ENCODE assay signal across 9 mouse cellular contexts in genomic region chr6:30300901-30301300, GRCm38 (mm10). TPM values are rescaled to one million over a fixed set of nuclear protein-coding genes. Genes with fewer than 3 reads are reported as not detected.
DNase-seq lines count a peak whose midpoint lies in the region; ATAC-seq lines count a peak whose summit lies in the region.
"Had no signal": no experiment of that assay in that cellular context is flagged by ENCODE, and none has a peak within 500 bp of the region (broad histone marks: within the 10 kb centered on the region; RNA-seq: fewer than 3 reads in every experiment).

No protein-coding gene starts in this region.

- peak; percentile 29 for DNase-seq in cerebellum, adult 9-11 months
- DNase-seq in cerebellum, adult 9-10 months, result no peak
- peak; percentile 81 for DNase-seq in 3T3-L1 (ENCODE audit: low read depth, low spot score)
- peak; percentile 25 for DNase-seq in embryonic facial prominence, embryonic 10.5 days (ENCODE audit: low spot score)
- DNase-seq in layer of hippocampus, adult 18-20 months (ENCODE audit: low spot score in 2 of 2), result no peak
- no peak for DNase-seq in spleen, postnatal 4 days (ENCODE audit: low spot score in 2 of 2)

- no peak for ATAC-seq in hindbrain, embryonic 15.5 days (ENCODE audit: low FRiP score, low read depth)
- ATAC-seq in lung, embryonic 16.5 days (ENCODE audit: low read depth), result no peak

- H3K4me2 ChIP-seq in hindbrain, embryonic 15.5 days, result peak overlapping the region; percentile 94
- peak overlapping the region; percentile 69 for H3K4me2 ChIP-seq in lung, embryonic 16.5 days (ENCODE audit: low read depth, low read length)

- peak overlapping the region; percentile 68 for H3K9ac ChIP-seq in hindbrain, embryonic 15.5 days
- peak overlapping the region; percentile 50 for H3K9ac ChIP-seq in lung, embryonic 16.5 days (ENCODE audit: low read length)

- H3K4me1 ChIP-seq in embryonic facial prominence, embryonic 10.5 days, result peaks cover 47% of the 10 kb centered on the region
- H3K4me1 ChIP-seq in hindbrain, embryonic 15.5 days (replicated peaks), result peaks cover 37% of the 10 kb centered on the region
- H3K4me1 ChIP-seq in lung, embryonic 16.5 days (replicated peaks; ENCODE audit: control insufficient read depth, insufficient read depth, low read length), result peaks cover 29% of the 10 kb centered on the region

- no peaks in the 10 kb centered on the region for H3K27me3 ChIP-seq in embryonic facial prominence, embryonic 10.5 days (replicated peaks; ENCODE audit: low read depth, poor library complexity, severe bottlenecking)
- no peaks in the 10 kb centered on the region for H3K27me3 ChIP-seq in hindbrain, embryonic 15.5 days
- H3K27me3 ChIP-seq in lung, embryonic 16.5 days (ENCODE audit: control insufficient read depth, insufficient read depth, low read depth, low read length), result no peaks in the 10 kb centered on the region

- H3K36me3 ChIP-seq in embryonic facial prominence, embryonic 10.5 days (replicated peaks), result peaks cover 25% of the 10 kb centered on the region
- H3K36me3 ChIP-seq in hindbrain, embryonic 15.5 days, result peaks cover 14% of the 10 kb centered on the region
- 0 out of 2 replicates have a peak, but pooled peaks cover 5% of the 10 kb centered on the region for H3K36me3 ChIP-seq in lung, embryonic 16.5 days (ENCODE audit: control insufficient read depth, insufficient read depth, low read length)

- WGBS in embryonic facial prominence, embryonic 10.5 days, result 3% methylated on average over 7 of the region's 7 CpGs
- under 1% methylated on average over 7 of the region's 7 CpGs for WGBS in hindbrain, embryonic 15.5 days
- 13% methylated on average over 7 of the region's 7 CpGs for WGBS in lung, embryonic 16.5 days

- H3K9me3 ChIP-seq in embryonic facial prominence, embryonic 10.5 days, result no peaks in the 10 kb centered on the region
- H3K9me3 ChIP-seq in hindbrain, embryonic 15.5 days, result no peaks in the 10 kb centered on the region
- no peaks in the 10 kb centered on the region for H3K9me3 ChIP-seq in lung, embryonic 16.5 days (ENCODE audit: control insufficient read depth, low read length)
- H3K9me3 ChIP-seq: G1E had no signal

- H3K27ac ChIP-seq in embryonic facial prominence, embryonic 10.5 days (replicated peaks), result peak overlapping the region; percentile 85
- peak overlapping the region; percentile 82 for H3K27ac ChIP-seq in hindbrain, embryonic 15.5 days (replicated peaks)
- H3K27ac ChIP-seq in lung, embryonic 16.5 days (ENCODE audit: low read length), result peak overlapping the region; percentile 92

- H3K4me3 ChIP-seq in embryonic facial prominence, embryonic 10.5 days, result peak overlapping the region; percentile 89
- peak overlapping the region; percentile 57 for H3K4me3 ChIP-seq in hindbrain, embryonic 15.5 days
- H3K4me3 ChIP-seq in lung, embryonic 16.5 days (ENCODE audit: low read length), result peak overlapping the region; percentile 83

RNA-seq across cellular contexts. Expression of gene Ube2h, which starts 3.4 kb away (rescaled TPM):
- polyA plus RNA-seq in embryonic facial prominence, embryonic 10.5 days (2016; fragmentation: Nextera tagmentation; extraction: Ambion mirVana), result 34.0 and 35.4 TPM in 2 replicates
- 57.1 and 59.5 TPM in 2 replicates for polyA plus RNA-seq in hindbrain, embryonic 15.5 days (2015; fragmentation: Nextera tagmentation; extraction: Ambion mirVana)
- 40.6 and 42.5 TPM in 2 replicates for polyA plus RNA-seq in lung, embryonic 16.5 days (2015; fragmentation: Nextera tagmentation; extraction: Ambion mirVana)
- total RNA-seq in layer of hippocampus, adult 18-20 months (2021), result 10 to 100 TPM; 88.4 to 89.6 TPM

Comparison
In these comparisons a context has a peak if more than half of its experiments do, and no peak if none do; other contexts are left out.
1. DNase-seq: peak in cerebellum, adult 9-11 months (single experiment), 3T3-L1 (single experiment) and embryonic facial prominence, embryonic 10.5 days (single experiment); none in cerebellum, adult 9-10 months (single experiment), layer of hippocampus, adult 18-20 months (0 of 2) and spleen, postnatal 4 days (0 of 2).
2. Peak in every context shown above with its lines, with median percentiles within 50 percentile points of each other: H3K27ac ChIP-seq and H3K4me3 ChIP-seq.